Mouse (Mus musculus): ENCODE results near the gene Cox6a1.

- TF ChIP-seq POLR2A (IDR thresholded peaks at IDR 0.05; ENCODE audit: low read depth, low read length), result no peak
- TF ChIP-seq CTCF (conservative IDR thresholded peaks at IDR 0.05; ENCODE audit: insufficient read depth, insufficient read length, low read depth, low read length), result no peak
These were observed 35.2 kb downstream of the Cox6a1 start for GRCm38 (mm10) chr5:115313668-115313943.
